Mouse (Mus musculus) adrenal gland, postnatal 10 days (tissue): ENCODE data around the gene Ubxn11. TPM values are rescaled to one million over a fixed set of nuclear protein-coding genes. Genes with fewer than 3 reads are reported as not detected.
A peak's percentile ranks its signal among the peaks of the same experiment; 100 is the strongest.
"Not testable (repeated sequence)": the region's sequence is repeated elsewhere in the genome, so short reads cannot be mapped to it uniquely, and the experiment has no call there.

Experiments used
- DNase-seq: peaks from one replicate; pipeline ENCODE4 v3.0.0; 2021; ENCODE audit warnings: mixed read lengths
- total RNA-seq, 2 experiments: library from RNA; stranded (reverse); gene quantifications; 2 replicates each; pipeline ENCODE4 v1.2.3; 2021

The Ubxn11 gene
- total RNA-seq, 2 experiments from 2014 or later: 4.1 to 7.5 TPM

GRCm38 (mm10) chr4:134144297-134144696 lies 41.9 kb downstream of the Ubxn11 start:
- DNase-seq: not testable (repeated sequence)

GRCm38 (mm10) chr4:134149389-134149788 lies 47.0 kb downstream of the Ubxn11 start:
- no peak for DNase-seq

- no peak for DNase-seq
These were observed 49.7 kb downstream of the Ubxn11 start for GRCm38 (mm10) chr4:134152112-134152511.

GRCm38 (mm10) chr4:134153656-134154055 lies 51.3 kb downstream of the Ubxn11 start:
- DNase-seq: no peak

GRCm38 (mm10) chr4:134154354-134154753 lies 52.0 kb downstream of the Ubxn11 start:
- peak; percentile 36 for DNase-seq

- no peak for DNase-seq
These were observed 53.2 kb downstream of the Ubxn11 start for GRCm38 (mm10) chr4:134155531-134155930.

GRCm38 (mm10) chr4:134155961-134156465 lies 53.6 kb downstream of the Ubxn11 start:
- DNase-seq: no peak

GRCm38 (mm10) chr4:134156744-134157143 lies 54.4 kb downstream of the Ubxn11 start:
- DNase-seq: peak; percentile 45

- DNase-seq: no peak
These were observed 55.2 kb downstream of the Ubxn11 start for GRCm38 (mm10) chr4:134157558-134157957.

GRCm38 (mm10) chr4:134158774-134159173 lies 56.4 kb downstream of the Ubxn11 start:
- no peak for DNase-seq

GRCm38 (mm10) chr4:134160071-134160470 lies 57.7 kb downstream of the Ubxn11 start:
- peak; percentile 44 for DNase-seq

GRCm38 (mm10) chr4:134164591-134164990 lies 62.2 kb downstream of the Ubxn11 start:
- no peak for DNase-seq

GRCm38 (mm10) chr4:134165024-134165423 lies 62.7 kb downstream of the Ubxn11 start:
- DNase-seq: peak; percentile 34

- DNase-seq: no peak
These were observed 63.4 kb downstream of the Ubxn11 start for GRCm38 (mm10) chr4:134165548-134166465.

GRCm38 (mm10) chr4:134166906-134167305 lies 64.5 kb downstream of the Ubxn11 start:
- DNase-seq: no peak

GRCm38 (mm10) chr4:134172391-134172790 lies 70.0 kb downstream of the Ubxn11 start:
- DNase-seq: peak; percentile 48

Other genes with a start within 250 kb of the Ubxn11 start
- 10 to 100 TPM; 19.6 to 19.9 TPM for gene Rps6ka1, start 214.8 kb upstream of the Ubxn11 start, total RNA-seq
- 100 to 1,000 TPM; 273 to 322 TPM for gene Hmgn2, start 133.9 kb upstream of the Ubxn11 start, total RNA-seq
- gene Dhdds, start 101.7 kb upstream of the Ubxn11 start, total RNA-seq: 10 to 100 TPM; 30.7 to 35.8 TPM
- gene Lin28a, start 83.7 kb upstream of the Ubxn11 start, total RNA-seq: under 1 TPM; 0.18 to 0.36 TPM
- gene Zfp683, start 48.7 kb upstream of the Ubxn11 start, total RNA-seq: under 1 TPM in 1 of 2 experiments, not detected in 1; 0.24 TPM
- under 1 TPM; 0.82 to 0.96 TPM for gene Crybg2, start 41.8 kb upstream of the Ubxn11 start, total RNA-seq
- 10 to 100 TPM; 30.6 to 33.6 TPM for gene Cd52, start 7.5 kb upstream of the Ubxn11 start, total RNA-seq
- gene Sh3bgrl3, start 26.2 kb downstream of the Ubxn11 start, total RNA-seq: 100 to 1,000 TPM in 1 of 2 experiments, 10 to 100 TPM in 1; 94.4 to 103 TPM
- 10 to 100 TPM; 20.8 to 28.2 TPM for gene Cep85, start 84.5 kb downstream of the Ubxn11 start, total RNA-seq
- gene Gm7534, start 100.4 kb downstream of the Ubxn11 start, total RNA-seq: not detected
- not detected for gene Catsper4, start 124.8 kb downstream of the Ubxn11 start, total RNA-seq
- gene Cnksr1, start 135.8 kb downstream of the Ubxn11 start, total RNA-seq: under 1 TPM; 0.45 to 0.51 TPM
- gene E130218I03Rik, start 141.1 kb downstream of the Ubxn11 start, total RNA-seq: not detected
- gene Zfp593, start 143.0 kb downstream of the Ubxn11 start, total RNA-seq: 10 to 100 TPM in 1 of 2 experiments, 1 to 10 TPM in 1; 7.9 to 10.1 TPM
- not detected for gene Gm30191, start 144.4 kb downstream of the Ubxn11 start, total RNA-seq
- gene Grrp1, start 151.5 kb downstream of the Ubxn11 start, total RNA-seq: 10 to 100 TPM; 12.3 to 21.7 TPM
- 10 to 100 TPM; 15.8 to 21.3 TPM for gene Pdik1l, start 185.3 kb downstream of the Ubxn11 start, total RNA-seq
- 1 to 10 TPM; 3.2 to 8.2 TPM for gene Trim63, start 212.6 kb downstream of the Ubxn11 start, total RNA-seq
- 10 to 100 TPM; 13.7 to 17.4 TPM for gene Slc30a2, start 240.6 kb downstream of the Ubxn11 start, total RNA-seq